Mouse (Mus musculus): ENCODE results near the gene Dhx58.

DNA sequence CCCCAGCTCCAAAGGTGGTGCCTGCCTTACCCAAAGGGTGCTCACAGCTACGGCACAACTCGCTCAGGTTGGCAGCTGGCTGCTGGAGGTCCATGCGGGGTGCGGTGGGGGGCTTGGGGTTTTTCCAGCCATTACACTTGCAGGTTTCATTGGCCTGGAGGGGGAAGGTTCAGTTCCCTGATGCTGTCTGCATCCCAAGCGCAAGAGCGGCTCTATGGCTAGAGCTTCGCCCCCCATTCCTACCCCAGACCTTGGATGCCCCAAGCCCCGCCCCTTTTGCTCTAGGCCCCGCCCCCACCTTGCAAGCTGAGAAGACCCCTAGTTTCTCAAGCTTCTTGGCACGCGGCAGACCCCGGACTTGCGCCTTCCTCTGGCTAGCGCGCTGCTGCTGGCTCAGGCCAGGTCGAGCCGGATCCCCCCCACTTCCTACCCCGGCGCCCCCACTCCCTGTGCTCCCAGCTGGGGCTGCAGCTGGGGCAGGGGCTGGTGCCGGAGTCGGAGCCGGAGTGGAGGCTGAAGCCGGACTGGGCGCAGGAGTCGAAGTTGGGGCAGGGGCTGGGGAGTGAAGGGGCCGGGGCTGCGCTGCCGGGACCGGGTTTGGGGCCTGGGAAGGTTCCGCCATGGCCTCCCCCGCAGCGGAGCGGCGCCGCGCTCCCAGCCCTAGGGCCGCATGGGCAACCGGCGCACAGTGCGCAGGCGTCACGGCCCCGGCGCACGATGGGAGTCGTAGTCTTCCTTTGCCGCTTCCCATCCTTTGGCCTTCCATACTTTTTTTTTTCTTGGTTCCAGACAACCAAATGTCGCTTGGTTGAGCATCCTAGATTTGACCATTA, 7.9 kb upstream of the Dhx58 start, which contains the start of gene Kat2a:
- TF ChIP-seq CTCF (conservative IDR thresholded peaks at IDR 0.05; ENCODE audit: low read length) (no peak), POU5F1 (IDR thresholded peaks at IDR 0.05; ENCODE audit: borderline replicate concordance, low read length) (no peak)

Measured in E14TG2a.4 (cell line).